18 mouse cellular contexts compared by ENCODE assay signal in genomic region chr11:101819853-101820252, GRCm38 (mm10). TPM values are rescaled to one million over a fixed set of nuclear protein-coding genes. Genes with fewer than 3 reads are reported as not detected.
DNase-seq lines count a peak whose midpoint lies in the region; ATAC-seq and TF ChIP-seq lines count a peak whose summit lies in the region.
"Had no signal": no experiment of that assay in that cellular context is flagged by ENCODE, and none has a peak within 500 bp of the region (broad histone marks: within the 10 kb centered on the region; RNA-seq: fewer than 3 reads in every experiment).

No protein-coding gene starts in this region.

- in situ Hi-C loops in ES-E14 (cut with MboI; ENCODE audit: low sequenced_read_pairs in 2 of 2, unreplicated experiment in 2 of 2): loop anchor here (5.0 kb wide), 1 partner anchor 92 kb away; no protein-coding TSS in a partner anchor

- no peak overlapping the region for H3K4me3 ChIP-seq in hindbrain, postnatal 0 days (ENCODE audit: low read length)
- no peak overlapping the region for H3K4me3 ChIP-seq in hindbrain, embryonic 16.5 days (ENCODE audit: low read length)
- H3K4me3 ChIP-seq in lung, postnatal 0 days (ENCODE audit: low read depth, low read length): no peak overlapping the region
- H3K4me3 ChIP-seq in ES-E14 (ENCODE audit: insufficient read depth in 1 of 2, low read depth in 1 of 2, low read length in 2 of 2, poor library complexity in 1 of 2, severe bottlenecking in 1 of 2): no peak overlapping the region
- H3K4me3 ChIP-seq: forebrain, embryonic 13.5 days; megakaryocyte, embryonic 14.5 days had no signal

- H3K9me3 ChIP-seq in hindbrain, postnatal 0 days (ENCODE audit: low read length): no peaks in the 10 kb centered on the region
- no peaks in the 10 kb centered on the region for H3K9me3 ChIP-seq in hindbrain, embryonic 16.5 days (ENCODE audit: control insufficient read depth, low read length)
- no peaks in the 10 kb centered on the region for H3K9me3 ChIP-seq in lung, postnatal 0 days (ENCODE audit: low read length)
- no peaks in the 10 kb centered on the region for H3K9me3 ChIP-seq in ES-E14 (ENCODE audit: control insufficient read depth, insufficient read depth, low read depth, low read length)
- H3K9me3 ChIP-seq: forebrain, embryonic 13.5 days had no signal

- no peak overlapping the region for H3K4me2 ChIP-seq in hindbrain, postnatal 0 days (ENCODE audit: low read depth, low read length)
- H3K4me2 ChIP-seq in hindbrain, embryonic 16.5 days (ENCODE audit: low read length): no peak overlapping the region
- no peak overlapping the region for H3K4me2 ChIP-seq in lung, postnatal 0 days (replicated peaks; ENCODE audit: low read depth, low read length)
- H3K4me2 ChIP-seq: forebrain, embryonic 13.5 days had no signal

- ATAC-seq in hindbrain, postnatal 0 days: no peak
- no peak for ATAC-seq in hindbrain, embryonic 16.5 days
- no peak for ATAC-seq in lung, postnatal 0 days
- ATAC-seq: forebrain, embryonic 13.5 days; midbrain, embryonic 16.5 days had no signal

- DNase-seq in hindbrain, postnatal 0 days (ENCODE audit: low spot score): no peak
- no peak for DNase-seq in lung, postnatal 0 days (ENCODE audit: low spot score)
- no peak for DNase-seq in lung, postnatal 14 days
- DNase-seq in ES-E14 (ENCODE audit: low read depth, low spot score): no peak
- peak; percentile 21 for DNase-seq in testis, postnatal 14 days (ENCODE audit: low spot score)
- DNase-seq in right cerebral cortex, postnatal 25 days: no peak
- DNase-seq: adrenal gland, postnatal 25 days; B cell, adult 2 months; cerebellum, adult 9-10 months; heart, postnatal 4 days; kidney, adult 8-10 months; kidney, postnatal 4 days; spleen, adult 18-20 months; thymus, postnatal 25 days had no signal

- H3K36me3 ChIP-seq in hindbrain, postnatal 0 days (ENCODE audit: insufficient read depth, low read length): no peaks in the 10 kb centered on the region
- H3K36me3 ChIP-seq in hindbrain, embryonic 16.5 days (ENCODE audit: control insufficient read depth, insufficient read depth, low read length): no peaks in the 10 kb centered on the region
- H3K36me3 ChIP-seq in lung, postnatal 0 days (ENCODE audit: insufficient read depth, low read length): no peaks in the 10 kb centered on the region
- H3K36me3 ChIP-seq in ES-E14 (ENCODE audit: control insufficient read depth, insufficient read depth, low read length, poor library complexity, severe bottlenecking): no peaks in the 10 kb centered on the region

- peak; percentile 38 for TF ChIP-seq CTCF in hindbrain, postnatal 0 days (IDR thresholded peaks at IDR 0.05; ENCODE audit: low read depth)
- TF ChIP-seq CTCF in lung, postnatal 0 days (IDR thresholded peaks at IDR 0.05): peak; percentile 48

- H3K4me1 ChIP-seq in hindbrain, postnatal 0 days (ENCODE audit: insufficient read depth, low read length): no peaks in the 10 kb centered on the region
- peaks cover 8% of the 10 kb centered on the region; the same call in 1 of the 2 replicates for H3K4me1 ChIP-seq in hindbrain, embryonic 16.5 days (ENCODE audit: control insufficient read depth, insufficient read depth, low read depth, low read length)
- peaks cover under 1% of the 10 kb centered on the region; the same call in 1 of the 2 replicates for H3K4me1 ChIP-seq in lung, postnatal 0 days (ENCODE audit: insufficient read depth, low read depth, low read length)
- peaks cover 0 to 4% of the 10 kb centered on the region in 2 experiments; a peak in 3 of 4 replicates for H3K4me1 ChIP-seq in ES-E14 (ENCODE audit: control insufficient read depth in 2 of 2, insufficient read depth in 2 of 2, low read length in 2 of 2, poor library complexity in 1 of 2)

- no peaks in the 10 kb centered on the region for H3K27me3 ChIP-seq in hindbrain, postnatal 0 days (ENCODE audit: insufficient read depth, low read length)
- no peaks in the 10 kb centered on the region; the same call in 1 of the 2 replicates for H3K27me3 ChIP-seq in hindbrain, embryonic 16.5 days (replicated peaks; ENCODE audit: control insufficient read depth, insufficient read depth, low read length)
- no peaks in the 10 kb centered on the region for H3K27me3 ChIP-seq in lung, postnatal 0 days (replicated peaks; ENCODE audit: insufficient read depth, low read length)
- H3K27me3 ChIP-seq: forebrain, embryonic 13.5 days had no signal

- H3K27ac ChIP-seq in hindbrain, postnatal 0 days: no peak overlapping the region
- no peak overlapping the region for H3K27ac ChIP-seq in hindbrain, embryonic 16.5 days (ENCODE audit: low read depth, low read length)
- H3K27ac ChIP-seq in lung, postnatal 0 days (ENCODE audit: low read length): no peak overlapping the region
- no peak overlapping the region for H3K27ac ChIP-seq in ES-E14 (ENCODE audit: insufficient read depth, low read depth, low read length, poor library complexity, severe bottlenecking)
- H3K27ac ChIP-seq: forebrain, embryonic 13.5 days had no signal

- TF ChIP-seq EP300 in lung, postnatal 0 days (IDR thresholded peaks at IDR 0.05): no peak

- H3K9ac ChIP-seq in hindbrain, postnatal 0 days (replicated peaks; ENCODE audit: low read length): no peak overlapping the region
- H3K9ac ChIP-seq in hindbrain, embryonic 16.5 days (ENCODE audit: low read depth, low read length): no peak overlapping the region
- H3K9ac ChIP-seq in lung, postnatal 0 days (replicated peaks; ENCODE audit: low read depth): no peak overlapping the region
- H3K9ac ChIP-seq in ES-E14 (ENCODE audit: insufficient read depth, low read depth, low read length, poor library complexity, severe bottlenecking): no peak overlapping the region
- H3K9ac ChIP-seq: forebrain, embryonic 13.5 days had no signal

TF ChIP-seq in ES-E14, 5 proteins besides CTCF, POLR2A, EP300 and RAD21:
- TF ChIP-seq MAFK (IDR thresholded peaks at IDR 0.05; ENCODE audit: insufficient read depth, low read depth, low read length) (no peak), ZC3H11A (IDR thresholded peaks at IDR 0.05; ENCODE audit: borderline replicate concordance, low read depth, low read length) (peak; percentile 60; the same call in 1 of the 2 replicates), CHD2 (IDR thresholded peaks at IDR 0.05; ENCODE audit: low read depth, low read length) (no peak), ZNF384 (IDR thresholded peaks at IDR 0.05; ENCODE audit: low read depth, low read length) (no peak), HCFC1 (IDR thresholded peaks at IDR 0.05; ENCODE audit: borderline replicate concordance, insufficient read depth, low read length) (no peak)

RNA-seq across cellular contexts. Expression of gene Etv4, which starts 34.7 kb away (rescaled TPM):
- total RNA-seq in hindbrain, postnatal 0 days (2014; rRNA removed): 47.7 and 56.9 TPM in 2 replicates
- polyA plus RNA-seq in hindbrain, postnatal 0 days (2015; fragmentation: Nextera tagmentation; extraction: Ambion mirVana): 22.5 and 30.2 TPM in 2 replicates
- 21.7 and 21.8 TPM in 2 replicates for polyA plus RNA-seq in hindbrain, embryonic 16.5 days (2015; fragmentation: Nextera tagmentation; extraction: Ambion mirVana)
- 1.2 TPM in 2 replicates for polyA plus RNA-seq in lung, postnatal 0 days (2015; fragmentation: Nextera tagmentation; extraction: Ambion mirVana)
- total RNA-seq in ES-E14 (2012; rRNA removed): 78.8 and 84.0 TPM in 2 replicates

Comparison
In these comparisons a context has a peak if more than half of its experiments do, and no peak if none do; other contexts are left out.
1. RNA of gene Etv4, which starts 34.7 kb away (polyA plus RNA-seq): 22.5 to 30.2 TPM in hindbrain, postnatal 0 days and 21.7 to 21.8 TPM in hindbrain, embryonic 16.5 days; 1.2 TPM in lung, postnatal 0 days; every median in the first group is over 10 times any median in the second.